Mouse (Mus musculus) right cerebral cortex, postnatal 14 days (tissue): ENCODE measurements around the gene Nlk.
"Not testable (repeated sequence)": the region's sequence is repeated elsewhere in the genome, so short reads cannot be mapped to it uniquely, and the experiment has no call there.

Source experiments
- DNase-seq: peaks from one replicate; pipeline ENCODE4 v3.0.0; 2022

Gene Nlk

GRCm38 (mm10) chr11:78594271-78594964 lies 102.8 kb downstream of the Nlk start:
- no peak for DNase-seq

GRCm38 (mm10) chr11:78587677-78588076 lies 109.5 kb downstream of the Nlk start:
- not testable (repeated sequence) for DNase-seq

GRCm38 (mm10) chr11:78586099-78586498 lies 111.1 kb downstream of the Nlk start:
- DNase-seq, result no peak

- DNase-seq, result no peak
These were observed 114.3 kb downstream of the Nlk start for GRCm38 (mm10) chr11:78582848-78583247.

DNA sequence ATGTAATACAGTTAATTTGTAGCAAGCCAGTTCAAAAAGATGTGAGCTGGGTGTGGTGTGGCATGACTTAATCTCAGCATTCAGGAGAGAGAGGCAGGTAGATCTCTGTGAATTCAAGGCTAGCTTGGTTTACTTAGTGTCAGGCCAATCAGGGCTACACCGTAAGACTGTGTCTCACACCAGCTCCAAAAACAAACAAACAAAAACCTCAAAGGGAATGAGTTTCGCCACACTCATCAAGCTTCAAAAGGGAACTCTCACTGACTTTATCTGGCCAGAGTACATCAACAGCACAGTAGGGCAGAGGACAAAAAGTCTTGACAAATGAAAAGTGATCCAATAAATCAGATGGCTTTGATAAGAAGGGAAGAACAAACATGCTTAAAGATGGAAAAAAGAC lies 122.2 kb downstream of the Nlk start:
- no peak for DNase-seq

GRCm38 (mm10) chr11:78574536-78574935 lies 122.6 kb downstream of the Nlk start:
- no peak for DNase-seq

- not testable (repeated sequence) for DNase-seq
These were observed 123.1 kb downstream of the Nlk start for GRCm38 (mm10) chr11:78574031-78574430.

DNA sequence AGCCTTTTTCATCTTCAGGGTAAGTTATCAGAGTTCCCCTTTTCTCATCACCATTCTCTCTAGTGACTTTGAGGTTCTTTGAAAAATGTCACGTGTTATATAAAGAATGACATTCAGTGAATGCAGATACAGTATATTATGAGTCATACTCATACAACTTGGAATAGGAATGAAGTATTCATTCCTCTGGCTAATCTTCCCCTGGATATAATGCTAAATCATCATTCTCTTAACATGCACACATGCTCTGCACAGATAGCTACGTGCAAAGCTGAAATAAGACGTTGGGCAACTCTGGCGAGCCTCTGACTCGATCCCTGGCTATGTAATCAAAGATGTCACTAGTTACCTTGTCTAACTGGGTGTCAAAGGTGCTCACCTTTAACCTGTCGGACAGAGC lies 125.3 kb downstream of the Nlk start:
- DNase-seq, result no peak

- DNase-seq, result peak; percentile 19
These were observed 125.7 kb downstream of the Nlk start for GRCm38 (mm10) chr11:78571441-78571840.

DNA sequence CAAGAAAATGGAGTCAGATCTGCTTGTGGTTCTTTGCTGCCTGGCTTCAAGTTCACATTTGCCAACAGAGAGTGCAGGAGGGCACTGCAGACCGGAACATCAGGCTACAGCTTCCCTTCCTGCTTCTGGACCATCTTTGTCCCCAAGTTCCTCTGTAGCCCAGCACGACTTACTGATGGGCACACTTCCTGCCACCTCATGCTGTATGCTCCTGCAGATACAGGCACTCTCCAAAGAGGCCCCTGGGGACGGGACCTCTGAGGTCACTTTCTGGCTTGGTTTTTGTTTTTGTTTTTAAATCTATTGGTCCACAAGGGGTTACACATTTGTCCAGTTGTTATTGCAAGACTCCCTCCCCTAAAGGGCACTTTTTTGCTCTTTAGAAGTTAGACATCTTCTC lies 127.4 kb downstream of the Nlk start:
- DNase-seq, result no peak

- no peak for DNase-seq
These were observed 128.3 kb downstream of the Nlk start for GRCm38 (mm10) chr11:78568827-78569226.

- DNase-seq, result no peak
These were observed 129.6 kb downstream of the Nlk start for GRCm38 (mm10) chr11:78567614-78568013.

- DNase-seq, result no peak
These were observed 130.4 kb downstream of the Nlk start for GRCm38 (mm10) chr11:78566775-78567174.

DNA sequence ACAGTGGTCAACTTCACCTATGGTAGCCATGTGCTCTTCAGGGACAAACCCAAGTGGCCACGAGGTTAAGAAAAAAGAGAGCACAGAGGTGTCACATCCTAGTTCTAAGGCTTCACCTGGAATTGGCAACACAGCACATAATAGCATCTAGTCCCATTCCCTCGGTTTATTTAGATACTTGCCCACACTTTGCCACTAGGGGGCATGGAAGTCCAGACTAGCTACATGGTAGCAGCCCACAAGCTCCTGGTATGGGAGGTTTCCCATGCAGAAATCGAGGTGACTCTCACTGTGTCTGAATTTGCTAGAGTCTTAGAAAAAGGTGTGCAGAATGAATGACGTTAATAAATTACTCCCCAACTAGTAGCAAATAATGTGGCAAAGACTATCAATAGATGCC lies 136.7 kb downstream of the Nlk start:
- peak; percentile 72 for DNase-seq

GRCm38 (mm10) chr11:78557241-78557640 lies 139.9 kb downstream of the Nlk start:
- no peak for DNase-seq

GRCm38 (mm10) chr11:78556070-78556469 lies 141.1 kb downstream of the Nlk start:
- DNase-seq, result no peak

DNA sequence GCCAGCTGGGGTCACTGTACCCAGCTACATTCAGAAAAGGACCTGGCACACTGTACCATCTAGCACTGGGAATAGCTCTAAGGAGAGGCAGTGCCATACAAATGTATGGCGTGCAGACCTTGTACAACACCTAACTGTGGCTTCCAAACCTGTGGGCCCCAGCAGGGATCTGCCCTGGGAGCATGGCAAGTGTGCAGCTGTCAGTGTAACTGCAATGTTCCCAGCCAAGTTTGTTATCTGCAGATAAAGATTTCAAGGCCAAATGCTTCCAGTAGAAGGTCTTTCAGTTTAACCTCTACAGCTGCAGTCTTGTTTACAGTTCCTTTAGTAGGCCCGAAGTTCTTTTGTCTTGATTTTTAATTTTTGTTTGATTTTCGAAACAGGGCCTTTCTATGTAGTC lies 141.6 kb downstream of the Nlk start:
- no peak for DNase-seq

DNA sequence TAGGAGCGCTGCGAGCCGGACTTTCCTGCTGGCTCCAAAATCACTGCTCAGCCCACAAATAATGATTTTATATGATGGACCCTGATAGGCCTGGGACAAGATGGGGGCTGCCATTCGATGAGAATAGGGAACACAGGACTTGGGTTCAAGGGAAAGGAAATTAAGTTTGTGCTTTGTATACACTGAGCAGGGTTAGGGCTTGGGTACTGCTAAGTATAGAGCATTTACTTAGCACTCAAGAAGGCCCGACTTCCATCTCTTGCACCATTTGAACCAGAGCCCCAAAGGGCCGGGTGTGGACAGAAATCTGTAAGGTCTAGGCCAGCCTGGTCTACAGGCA lies 146.1 kb downstream of the Nlk start:
- DNase-seq, result no peak

GRCm38 (mm10) chr11:78550168-78551058 lies 146.8 kb downstream of the Nlk start, which contains the start of gene Tmem97:
Gene Tmem97, minus strand, starts transcription at chr11:78550777.
- DNase-seq, result peak; percentile 95

DNA sequence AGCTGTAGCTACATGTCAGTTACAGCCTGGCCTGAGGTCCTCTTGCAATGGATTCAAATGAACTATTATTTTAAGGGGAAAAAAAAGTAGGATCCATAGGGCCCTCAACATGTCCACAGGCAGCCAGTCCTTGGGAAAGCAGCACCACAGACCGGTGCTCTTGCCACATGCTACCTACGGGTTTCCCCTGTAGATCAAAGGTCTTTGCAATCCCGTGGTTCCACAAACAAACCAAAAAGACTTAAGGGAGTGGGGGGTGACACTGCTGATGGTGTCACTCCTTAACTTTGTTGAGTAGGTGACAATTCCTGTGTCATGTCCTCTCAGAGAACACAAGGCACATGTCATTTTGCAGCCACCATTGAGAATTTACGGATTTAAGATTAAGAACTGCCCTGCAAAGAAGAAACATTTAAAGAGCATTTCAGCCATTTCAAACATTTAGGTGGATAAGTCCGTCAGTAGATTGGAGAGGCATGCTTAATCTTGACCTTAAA lies 147.6 kb downstream of the Nlk start:
- no peak for DNase-seq

- no peak for DNase-seq
These were observed 149.3 kb downstream of the Nlk start for GRCm38 (mm10) chr11:78547718-78548460.

- DNase-seq, result no peak
These were observed 152.0 kb downstream of the Nlk start for GRCm38 (mm10) chr11:78545181-78545580.

- no peak for DNase-seq
These were observed 152.6 kb downstream of the Nlk start for GRCm38 (mm10) chr11:78544449-78545111.
